Mouse (Mus musculus): ENCODE results near the gene Cd247.

The Cd247 gene

DNA sequence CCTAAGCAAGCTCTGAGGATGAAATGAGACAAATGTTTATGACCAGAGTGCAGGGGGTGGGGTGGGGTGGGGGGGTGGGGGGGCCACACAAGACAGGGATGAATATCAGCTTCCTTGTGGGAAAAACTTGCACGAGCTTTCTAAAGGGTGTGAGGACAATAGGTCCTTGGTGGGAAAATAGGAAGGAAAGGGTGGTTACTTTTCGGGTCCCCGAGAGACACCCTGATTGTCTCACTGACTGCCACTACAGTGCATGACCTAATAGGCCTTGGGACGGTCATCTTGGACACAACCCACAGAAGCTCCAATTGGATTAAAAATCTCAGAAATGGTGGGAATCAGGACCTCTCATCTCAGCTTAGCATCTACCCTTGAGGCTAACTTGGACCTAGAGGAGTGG, 30.7 kb downstream of the Cd247 start:
- no peak for DNase-seq (ENCODE audit: low spot score)

GRCm38 (mm10) chr1:165822031-165822430, 33.5 kb downstream of the Cd247 start:
- no peak for DNase-seq (ENCODE audit: low spot score)

GRCm38 (mm10) chr1:165828173-165828572, 39.7 kb downstream of the Cd247 start:
- DNase-seq (ENCODE audit: low spot score): no peak

- DNase-seq (ENCODE audit: low spot score): no peak
Measured at GRCm38 (mm10) chr1:165828615-165829014, 40.1 kb downstream of the Cd247 start.

GRCm38 (mm10) chr1:165829890-165830289, 41.4 kb downstream of the Cd247 start:
- no peak for DNase-seq (ENCODE audit: low spot score)

GRCm38 (mm10) chr1:165833244-165833643, 44.8 kb downstream of the Cd247 start:
- no peak for DNase-seq (ENCODE audit: low spot score)

GRCm38 (mm10) chr1:165833910-165834632, 45.6 kb downstream of the Cd247 start:
- no peak for DNase-seq (ENCODE audit: low spot score)

GRCm38 (mm10) chr1:165834633-165834975, 46.1 kb downstream of the Cd247 start:
- no peak for DNase-seq (ENCODE audit: low spot score)

GRCm38 (mm10) chr1:165836461-165836860, 48.0 kb downstream of the Cd247 start:
- DNase-seq (ENCODE audit: low spot score): peak; percentile 66

DNA sequence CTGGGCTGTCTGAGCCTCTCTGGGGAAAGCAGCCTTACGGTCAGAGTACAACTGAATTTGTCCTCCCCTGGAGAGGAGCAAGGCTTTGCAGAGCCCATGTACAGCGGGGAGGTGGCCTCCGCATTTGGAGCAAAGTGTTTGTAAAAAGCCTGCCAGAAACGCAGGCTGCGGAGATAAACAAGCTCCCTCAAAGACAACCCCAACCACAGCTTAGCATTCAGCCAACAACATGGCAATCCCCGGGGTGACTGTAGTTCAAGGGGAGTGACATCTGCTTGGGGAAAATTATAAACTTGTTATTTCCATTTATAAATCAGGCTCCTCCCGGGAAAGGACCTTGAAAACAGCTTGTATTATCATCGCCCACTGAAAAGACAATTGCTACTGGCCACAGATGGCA, 49.1 kb downstream of the Cd247 start:
- DNase-seq (ENCODE audit: low spot score): peak; percentile 78

DNA sequence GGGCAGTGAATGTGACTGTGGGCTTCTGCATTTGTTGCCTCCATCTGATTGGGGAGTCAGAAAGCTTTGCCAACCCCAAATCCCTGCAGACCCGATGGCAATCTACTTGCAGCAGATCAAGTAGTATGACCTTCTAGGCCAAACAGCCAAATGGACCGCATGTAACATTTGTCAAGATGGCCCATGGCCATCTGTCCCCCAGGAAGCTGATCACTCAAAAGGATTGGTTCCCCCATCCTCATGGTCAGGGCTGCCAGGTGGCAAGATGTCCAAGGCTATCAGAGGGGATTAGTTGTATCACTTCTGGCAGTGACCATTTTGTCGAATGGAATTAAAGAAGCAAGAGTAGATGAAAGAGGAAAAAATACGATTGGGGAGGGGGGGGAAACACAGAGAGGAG, 50.7 kb downstream of the Cd247 start:
- no peak for DNase-seq (ENCODE audit: low spot score)

GRCm38 (mm10) chr1:165840548-165841230, 52.2 kb downstream of the Cd247 start:
- DNase-seq (ENCODE audit: low spot score): peak; percentile 14

GRCm38 (mm10) chr1:165842170-165842569, 53.7 kb downstream of the Cd247 start:
- no peak for DNase-seq (ENCODE audit: low spot score)

DNA sequence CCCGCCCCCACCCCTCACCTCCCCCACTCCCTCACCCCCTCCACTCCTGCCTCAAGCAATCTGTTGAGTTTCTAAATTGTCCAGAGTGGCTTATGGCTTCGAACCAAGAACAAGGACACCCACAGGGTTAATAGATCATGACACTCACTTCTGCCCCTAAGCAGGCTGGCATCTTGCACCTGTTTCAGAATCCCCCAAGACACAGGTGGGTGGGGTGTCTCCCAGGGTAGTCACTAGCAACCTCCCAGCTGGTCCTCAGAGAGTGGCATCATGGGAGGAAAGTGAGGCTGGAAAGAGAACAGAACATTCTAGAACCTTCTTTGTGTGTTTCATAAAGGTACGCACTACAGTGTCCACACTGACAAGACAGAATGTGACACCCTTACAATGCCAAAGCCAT, 55.1 kb downstream of the Cd247 start:
- no peak for DNase-seq (ENCODE audit: low spot score)

DNA sequence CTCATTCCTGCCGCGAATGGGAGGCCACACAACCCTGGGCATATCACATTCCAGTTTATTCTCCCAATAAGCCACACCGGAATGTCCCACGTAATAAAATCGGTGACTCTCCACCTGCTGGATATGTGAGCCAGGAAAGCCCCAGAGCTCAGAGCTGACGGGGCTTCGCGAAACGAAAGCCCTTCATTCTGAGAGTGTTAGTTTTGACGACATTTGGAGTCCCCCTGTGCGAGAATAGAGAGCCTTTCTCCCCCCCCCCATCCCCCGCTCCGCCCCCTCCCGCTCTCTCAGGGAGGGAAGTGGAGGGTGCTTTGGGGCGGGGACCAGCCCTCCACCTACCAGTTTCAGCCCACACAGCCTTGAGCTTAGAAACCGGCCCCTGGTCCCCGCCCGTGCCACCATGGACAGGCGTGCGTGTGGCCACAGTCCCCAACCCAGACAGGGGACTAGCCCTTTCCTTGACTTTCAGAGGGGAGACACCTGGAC, 56.0 kb downstream of the Cd247 start:
- DNase-seq (ENCODE audit: low spot score): no peak

GRCm38 (mm10) chr1:165844956-165845355, 56.5 kb downstream of the Cd247 start:
- DNase-seq (ENCODE audit: low spot score): no peak

- DNase-seq (ENCODE audit: low spot score): no peak
Measured at GRCm38 (mm10) chr1:165845366-165845765, 56.9 kb downstream of the Cd247 start.

GRCm38 (mm10) chr1:165848417-165848816, 59.9 kb downstream of the Cd247 start:
- no peak for DNase-seq (ENCODE audit: low spot score)

- no peak for DNase-seq (ENCODE audit: low spot score)
Measured at GRCm38 (mm10) chr1:165848881-165849280, 60.4 kb downstream of the Cd247 start.

DNA sequence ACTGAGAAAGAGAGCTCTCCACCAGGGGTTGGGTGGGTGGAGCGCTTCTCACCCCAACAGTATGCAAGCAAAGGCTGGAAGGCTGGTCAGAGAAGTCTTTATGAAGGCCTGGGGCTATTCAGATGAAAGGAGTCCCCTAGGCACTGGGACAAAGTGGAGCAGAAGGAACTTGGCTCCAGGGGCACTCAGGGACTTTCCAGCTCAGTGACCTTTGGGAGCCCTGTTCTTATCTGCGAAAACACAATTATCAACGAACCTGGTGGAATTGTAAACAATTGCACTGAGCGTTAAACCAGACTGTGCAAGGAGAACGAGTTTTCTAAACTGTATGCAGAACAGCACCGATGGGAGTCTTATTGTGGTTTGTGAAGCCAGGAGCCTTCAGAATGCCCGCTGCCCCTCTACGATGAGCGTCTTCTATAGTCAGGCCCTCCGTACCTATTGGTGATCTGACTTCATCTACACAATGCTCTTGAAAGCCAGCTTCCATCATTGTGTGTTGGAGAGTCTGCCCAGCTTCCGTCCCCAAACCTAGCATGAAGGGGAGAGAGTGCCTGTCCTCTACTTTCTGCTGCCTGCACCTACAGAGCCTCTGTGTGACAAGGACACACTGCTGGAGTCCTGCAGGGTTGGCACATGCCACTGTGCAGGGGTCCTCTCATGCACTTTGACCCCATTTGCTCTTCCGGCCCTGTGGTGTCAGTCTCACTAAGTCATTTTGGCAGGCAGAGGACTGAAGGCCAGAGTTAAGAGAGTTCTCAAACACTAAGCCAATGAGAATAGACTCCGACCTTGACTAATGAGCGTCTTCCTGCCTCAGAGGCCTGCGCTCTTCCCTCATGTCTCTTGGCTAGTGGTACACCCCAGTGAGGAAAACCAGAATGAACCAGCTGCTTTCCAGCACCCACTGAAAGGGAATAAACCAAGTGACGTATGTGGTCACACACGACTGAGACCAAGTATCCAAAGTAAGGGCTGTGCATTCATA, 61.3 kb downstream of the Cd247 start:
- DNase-seq (ENCODE audit: low spot score): no peak

- DNase-seq (ENCODE audit: low spot score): no peak
Measured at GRCm38 (mm10) chr1:165852131-165852530, 63.6 kb downstream of the Cd247 start.

DNA sequence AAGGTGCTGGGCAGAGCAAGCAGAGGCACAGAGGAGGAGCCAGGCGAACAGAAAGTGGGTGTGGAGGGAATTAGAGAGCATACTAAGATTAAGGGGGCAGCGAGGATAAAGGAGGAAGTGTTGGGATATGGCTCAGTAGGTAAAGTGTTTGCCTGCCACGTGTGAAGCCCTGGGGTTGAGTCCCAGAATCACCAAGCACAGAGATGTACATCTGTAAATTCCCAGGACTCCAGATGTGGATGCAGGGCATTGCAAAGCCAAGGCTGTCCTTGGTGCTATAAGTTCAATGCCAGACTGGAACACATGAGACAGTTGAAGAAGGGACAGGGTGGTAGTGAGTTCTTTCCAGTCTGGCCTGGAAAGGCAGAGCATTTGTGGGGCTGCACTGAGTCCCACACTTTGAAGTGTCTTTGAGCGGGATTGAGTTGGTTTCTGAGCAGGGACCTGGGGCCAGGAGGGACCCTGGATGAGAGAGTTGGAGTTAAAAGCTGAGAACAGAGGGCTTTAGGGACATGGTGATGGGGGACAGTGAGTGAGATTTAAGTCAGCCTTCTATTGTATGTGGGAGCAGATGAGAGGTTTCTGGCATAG, 64.7 kb downstream of the Cd247 start:
- DNase-seq (ENCODE audit: low spot score): no peak

Data from ovary, adult 18-20 months (tissue).